Mouse (Mus musculus) frontal cortex, adult (tissue): ENCODE measurements around the gene Rnpepl1.

Experiments
- ATAC-seq: cut with Nextera tagmentation; 2 replicates; pipeline ENCODE4 v1.9.2; 2017; ENCODE audit warnings: mild to moderate bottlenecking, moderate library complexity, mixed read lengths; ENCODE audit not compliant: low TSS enrichment

The Rnpepl1 gene

GRCm38 (mm10) chr1:92910239-92910885, at the start of gene Rnpepl1:
TSS of gene Rnpepl1 (plus strand) at chr1:92910783.
- peak; percentile 55 for ATAC-seq

- ATAC-seq = peak; percentile 47
Measured at GRCm38 (mm10) chr1:92861503-92861902, 49.1 kb upstream of the Rnpepl1 start.

GRCm38 (mm10) chr1:92863268-92863667, 47.3 kb upstream of the Rnpepl1 start:
- no peak for ATAC-seq

- no peak for ATAC-seq
Measured at GRCm38 (mm10) chr1:92866170-92866569, 44.4 kb upstream of the Rnpepl1 start.

- no peak for ATAC-seq
Measured at GRCm38 (mm10) chr1:92869985-92870384, 40.6 kb upstream of the Rnpepl1 start.

GRCm38 (mm10) chr1:92872666-92873065, 37.9 kb upstream of the Rnpepl1 start:
- no peak for ATAC-seq

GRCm38 (mm10) chr1:92874011-92874410, 36.6 kb upstream of the Rnpepl1 start:
- no peak for ATAC-seq

- peak; percentile 82 for ATAC-seq
Measured at GRCm38 (mm10) chr1:92875360-92876111, 35.0 kb upstream of the Rnpepl1 start.

GRCm38 (mm10) chr1:92877431-92877978, 33.1 kb upstream of the Rnpepl1 start:
- ATAC-seq = no peak

- no peak for ATAC-seq
Measured at GRCm38 (mm10) chr1:92878066-92878741, 32.4 kb upstream of the Rnpepl1 start.

- ATAC-seq = peak; percentile 66
Measured at GRCm38 (mm10) chr1:92879266-92879665, 31.3 kb upstream of the Rnpepl1 start.

- no peak for ATAC-seq
Measured at GRCm38 (mm10) chr1:92880101-92880500, 30.5 kb upstream of the Rnpepl1 start.

GRCm38 (mm10) chr1:92881982-92882381, 28.6 kb upstream of the Rnpepl1 start:
- ATAC-seq = no peak

GRCm38 (mm10) chr1:92888901-92889655, 21.5 kb upstream of the Rnpepl1 start:
- ATAC-seq = no peak

GRCm38 (mm10) chr1:92892791-92893190, 17.8 kb upstream of the Rnpepl1 start:
- no peak for ATAC-seq

- ATAC-seq = no peak
Measured at GRCm38 (mm10) chr1:92893896-92894295, 16.7 kb upstream of the Rnpepl1 start.

GRCm38 (mm10) chr1:92895089-92895488, 15.5 kb upstream of the Rnpepl1 start:
- peak; percentile 97 for ATAC-seq

- ATAC-seq = peak; percentile 5; the same call in 1 of the 2 replicates
Measured at GRCm38 (mm10) chr1:92902786-92903185, 7.8 kb upstream of the Rnpepl1 start, which contains the start of gene Ankmy1. TSS of gene Ankmy1 (minus strand) at chr1:92902906.

- no peak for ATAC-seq
Measured at GRCm38 (mm10) chr1:92903627-92904026, 7.0 kb upstream of the Rnpepl1 start.

GRCm38 (mm10) chr1:92905703-92906310, 4.8 kb upstream of the Rnpepl1 start:
- ATAC-seq = no peak
